In genomic region chr5:73599991-73600390, GRCm38 (mm10) we compare ENCODE assay signal across 27 mouse cellular contexts. TPM values are rescaled to one million over a fixed set of nuclear protein-coding genes. Genes with fewer than 3 reads are reported as not detected.
A peak's percentile ranks its signal among the peaks of the same experiment; 100 is the strongest.
DNase-seq lines count a peak whose midpoint lies in the region; ATAC-seq lines count a peak whose summit lies in the region.
"Had no signal": no experiment of that assay in that cellular context is flagged by ENCODE, and none has a peak within 500 bp of the region (broad histone marks: within the 10 kb centered on the region; RNA-seq: fewer than 3 reads in every experiment).

No protein-coding gene starts in this region.

- no peaks in the 10 kb centered on the region for H3K27me3 ChIP-seq in heart, embryonic 11.5 days (ENCODE audit: control insufficient read depth, insufficient read depth, low read length)
- H3K27me3 ChIP-seq in forebrain, embryonic 15.5 days = no peaks in the 10 kb centered on the region
- H3K27me3 ChIP-seq: embryonic facial prominence, embryonic 12.5 days; kidney, embryonic 15.5 days; limb, embryonic 13.5 days; liver, embryonic 13.5 days; neural tube, embryonic 15.5 days had no signal

- no peaks in the 10 kb centered on the region for H3K36me3 ChIP-seq in heart, embryonic 11.5 days (ENCODE audit: control insufficient read depth, insufficient read depth, low read length)
- no peaks in the 10 kb centered on the region for H3K36me3 ChIP-seq in forebrain, embryonic 15.5 days
- H3K36me3 ChIP-seq: embryonic facial prominence, embryonic 12.5 days; kidney, embryonic 15.5 days; limb, embryonic 13.5 days; liver, embryonic 13.5 days; neural tube, embryonic 15.5 days had no signal

- no peaks in the 10 kb centered on the region for H3K9me3 ChIP-seq in heart, embryonic 11.5 days (replicated peaks; ENCODE audit: control insufficient read depth, low read length)
- H3K9me3 ChIP-seq in forebrain, embryonic 15.5 days = no peaks in the 10 kb centered on the region
- H3K9me3 ChIP-seq: embryonic facial prominence, embryonic 12.5 days; kidney, embryonic 15.5 days; limb, embryonic 13.5 days; liver, embryonic 13.5 days; neural tube, embryonic 15.5 days had no signal

- no peaks in the 10 kb centered on the region for H3K4me1 ChIP-seq in heart, embryonic 11.5 days (ENCODE audit: control insufficient read depth, insufficient read depth, low read length)
- peaks cover 27% of the 10 kb centered on the region for H3K4me1 ChIP-seq in forebrain, embryonic 15.5 days
- H3K4me1 ChIP-seq: kidney, embryonic 15.5 days; limb, embryonic 13.5 days; liver, embryonic 13.5 days had no signal

- H3K4me3 ChIP-seq in heart, embryonic 11.5 days (ENCODE audit: low read depth, low read length) = no peak overlapping the region
- H3K4me3 ChIP-seq in forebrain, embryonic 15.5 days = no peak overlapping the region
- H3K4me3 ChIP-seq: embryonic facial prominence, embryonic 12.5 days; kidney, embryonic 15.5 days; limb, embryonic 13.5 days; liver, embryonic 13.5 days; megakaryocyte, embryonic 14.5 days; neural tube, embryonic 15.5 days had no signal

- peak; percentile 19 to 32 for DNase-seq in heart, adult 9 months (ENCODE audit: low spot score in 2 of 2)
- peak; percentile 19 for DNase-seq in ovary, adult 18-20 months (ENCODE audit: low spot score)
- DNase-seq in ovary, postnatal 36 days (ENCODE audit: low spot score) = no peak
- DNase-seq in adrenal gland, postnatal 36 days = peak; percentile 53 to 58
- DNase-seq: cerebellum, adult 8-10 months; kidney, postnatal 4 days; liver, embryonic 13.5 days; thymus, postnatal 25 days had no signal

- H3K9ac ChIP-seq in heart, embryonic 11.5 days (ENCODE audit: low read depth, low read length) = no peak overlapping the region
- H3K9ac ChIP-seq in forebrain, embryonic 15.5 days (replicated peaks) = no peak overlapping the region
- H3K9ac ChIP-seq: embryonic facial prominence, embryonic 12.5 days; kidney, embryonic 15.5 days; limb, embryonic 13.5 days; liver, embryonic 13.5 days; neural tube, embryonic 15.5 days had no signal

- WGBS in heart, embryonic 11.5 days (ENCODE audit: insufficient replicate concordance) = 63% methylated on average over 2 of the region's 2 CpGs
- 68% methylated on average over 2 of the region's 2 CpGs for WGBS in forebrain, embryonic 15.5 days

- H3K27ac ChIP-seq in heart, embryonic 11.5 days (ENCODE audit: low read depth, low read length) = no peak overlapping the region
- H3K27ac ChIP-seq in forebrain, embryonic 15.5 days (replicated peaks) = no peak overlapping the region
- H3K27ac ChIP-seq: embryonic facial prominence, embryonic 12.5 days; kidney, embryonic 15.5 days; limb, embryonic 13.5 days; liver, embryonic 13.5 days; neural tube, embryonic 15.5 days; stomach, postnatal 0 days had no signal

- no peak for ATAC-seq in heart, embryonic 11.5 days (replicated peaks; ENCODE audit: insufficient number of reproducible peaks, low FRiP score, low TSS enrichment)
- no peak for ATAC-seq in monocyte, adult 5-6 weeks (replicated peaks; ENCODE audit: insufficient number of reproducible peaks, low FRiP score, low TSS enrichment, poor library complexity, severe bottlenecking)
- no peak for ATAC-seq in forebrain, embryonic 15.5 days (replicated peaks)
- ATAC-seq: intestine, postnatal 0 days had no signal

- H3K4me2 ChIP-seq in heart, embryonic 11.5 days = no peak overlapping the region
- H3K4me2 ChIP-seq in forebrain, embryonic 15.5 days (replicated peaks) = no peak overlapping the region
- H3K4me2 ChIP-seq: embryonic facial prominence, embryonic 12.5 days; kidney, embryonic 15.5 days; limb, embryonic 13.5 days; liver, embryonic 13.5 days; neural tube, embryonic 15.5 days had no signal

RNA-seq across cellular contexts. Expression of gene Lrrc66, which starts 32.3 kb away (rescaled TPM):
- not detected in 2 replicates for polyA plus RNA-seq in heart, embryonic 11.5 days (2014; fragmentation: Nextera tagmentation; extraction: Ambion mirVana)
- not detected for total RNA-seq in adrenal gland, postnatal 36 days (2021)
- not detected in 3 replicates for total RNA-seq in monocyte, adult 5-6 weeks (2017)
- polyA plus RNA-seq in forebrain, embryonic 15.5 days (2015; fragmentation: Nextera tagmentation; extraction: Ambion mirVana) = not detected in 2 replicates
- total RNA-seq: gastrocnemius, adult 18-20 months; hindbrain, postnatal 0 days; layer of hippocampus, postnatal 14 days; left cerebral cortex, postnatal 10 days had no signal
- polyA plus RNA-seq: forebrain, embryonic 16.5 days; hindbrain, postnatal 0 days; limb, embryonic 13.5 days; lung, embryonic 16.5 days; midbrain, embryonic 14.5 days had no signal

RNA-seq across cellular contexts. Expression of gene Sgcb, which starts 47.6 kb away (rescaled TPM):
- polyA plus RNA-seq in heart, embryonic 11.5 days (2014; fragmentation: Nextera tagmentation; extraction: Ambion mirVana) = 24.0 and 27.2 TPM in 2 replicates
- 10 to 100 TPM; 23.2 to 25.7 TPM for total RNA-seq in adrenal gland, postnatal 36 days (2021)
- total RNA-seq in monocyte, adult 5-6 weeks (2017) = 0.67 to 3.4 TPM (median 2.3 TPM) in 3 replicates
- 25.3 and 25.4 TPM in 2 replicates for polyA plus RNA-seq in forebrain, embryonic 15.5 days (2015; fragmentation: Nextera tagmentation; extraction: Ambion mirVana)

RNA-seq across cellular contexts. Expression of gene Spata18, which starts 51.2 kb away (rescaled TPM):
- not detected in 2 replicates for polyA plus RNA-seq in heart, embryonic 11.5 days (2014; fragmentation: Nextera tagmentation; extraction: Ambion mirVana)
- under 1 TPM in 1 of 2 experiments, not detected in 1; 0.16 TPM for total RNA-seq in adrenal gland, postnatal 36 days (2021)
- 0.53 to 0.67 TPM in 2 of 3 replicates, not detected in the other for total RNA-seq in monocyte, adult 5-6 weeks (2017)
- polyA plus RNA-seq in forebrain, embryonic 15.5 days (2015; fragmentation: Nextera tagmentation; extraction: Ambion mirVana) = 0.17 and 0.78 TPM in 2 replicates
- total RNA-seq: common myeloid progenitor, adult 5-6 weeks; hematopoietic stem cell, adult 5-6 weeks had no signal
- polyA plus RNA-seq: liver, embryonic 13.5 days had no signal
